Comparison of ENCODE assay signal across 12 mouse cellular contexts in the genomic region with DNA sequence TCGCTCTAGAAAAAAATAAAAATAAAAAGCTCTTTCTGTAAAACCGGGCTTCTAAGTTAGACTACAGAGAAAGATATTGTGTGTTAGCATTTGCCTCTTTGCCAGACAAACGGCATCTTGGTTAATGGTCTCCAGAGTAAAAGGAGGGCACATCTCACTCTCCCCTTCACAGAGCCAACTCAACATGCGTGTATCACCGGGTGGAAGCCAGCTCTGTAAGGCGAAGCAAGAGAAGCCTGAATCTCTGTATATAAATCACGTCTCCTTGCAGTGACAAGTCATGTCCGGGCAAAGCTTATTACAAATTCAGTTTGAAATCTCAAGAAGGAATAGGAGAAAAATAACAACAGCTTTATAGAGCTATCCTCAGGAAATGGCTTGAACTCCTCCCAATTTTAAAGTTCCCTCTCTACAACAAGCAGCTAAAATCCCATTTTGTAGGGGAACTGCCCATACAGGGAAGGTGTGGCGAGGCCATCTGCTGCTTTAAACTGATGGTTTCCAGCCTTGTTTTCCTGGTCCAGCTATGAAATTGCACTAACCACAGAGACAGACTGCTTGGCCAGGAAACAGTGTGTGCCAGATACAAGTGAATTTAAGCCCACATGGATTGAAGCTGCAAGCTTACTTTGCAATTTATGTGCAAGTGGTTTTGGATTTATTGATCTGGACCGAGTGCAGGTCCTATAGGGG.
DNase-seq lines count a peak whose midpoint lies in the region; ATAC-seq and TF ChIP-seq lines count a peak whose summit lies in the region.
"Had no signal": no experiment of that assay in that cellular context is flagged by ENCODE, and none has a peak within 500 bp of the region (broad histone marks: within the 10 kb centered on the region; RNA-seq: fewer than 3 reads in every experiment).

No protein-coding gene starts in this region.

- H3K4me3 ChIP-seq in hindbrain, embryonic 14.5 days (replicated peaks; ENCODE audit: low read length), result no peak overlapping the region
- H3K4me3 ChIP-seq in hindbrain, embryonic 10.5 days, result no peak overlapping the region
- H3K4me3 ChIP-seq in limb, embryonic 14.5 days (replicated peaks; ENCODE audit: low read length), result no peak overlapping the region
- H3K4me3 ChIP-seq in intestine, postnatal 0 days (ENCODE audit: low read depth, low read length), result no peak overlapping the region
- no peak overlapping the region for H3K4me3 ChIP-seq in kidney, embryonic 16.5 days (ENCODE audit: low read length)
- H3K4me3 ChIP-seq: heart, embryonic 15.5 days had no signal

- DNase-seq in hindbrain, embryonic 14.5 days (ENCODE audit: low spot score), result no peak
- DNase-seq in hindbrain, embryonic 10.5 days (ENCODE audit: low spot score), result no peak
- peak; percentile 51 for DNase-seq in cerebellum, adult 11 months
- peak; percentile 82 for DNase-seq in cerebellum, adult 9-11 months
- DNase-seq in limb, embryonic 14.5 days (ENCODE audit: low spot score), result peak; percentile 75
- DNase-seq in heart, postnatal 36 days, result no peak
- DNase-seq: kidney, adult 2 months; layer of hippocampus, postnatal 36 days; thymus, postnatal 36 days had no signal

- H3K9ac ChIP-seq in hindbrain, embryonic 14.5 days, result no peak overlapping the region
- H3K9ac ChIP-seq in limb, embryonic 14.5 days (ENCODE audit: low read depth, low read length, severe bottlenecking), result no peak overlapping the region
- H3K9ac ChIP-seq in intestine, postnatal 0 days (ENCODE audit: low read depth, low read length), result no peak overlapping the region
- no peak overlapping the region for H3K9ac ChIP-seq in kidney, embryonic 16.5 days (replicated peaks; ENCODE audit: low read length)
- H3K9ac ChIP-seq: heart, embryonic 15.5 days had no signal

- no peaks in the 10 kb centered on the region for H3K27me3 ChIP-seq in hindbrain, embryonic 14.5 days (ENCODE audit: control insufficient read depth, insufficient read depth, low read length)
- H3K27me3 ChIP-seq in hindbrain, embryonic 10.5 days (ENCODE audit: insufficient read depth, poor library complexity, severe bottlenecking), result no peaks in the 10 kb centered on the region
- H3K27me3 ChIP-seq in limb, embryonic 14.5 days (ENCODE audit: control insufficient read depth, insufficient read depth, low read length), result no peaks in the 10 kb centered on the region
- no peaks in the 10 kb centered on the region for H3K27me3 ChIP-seq in intestine, postnatal 0 days (replicated peaks; ENCODE audit: control insufficient read depth, insufficient read depth, low read length)
- no peaks in the 10 kb centered on the region for H3K27me3 ChIP-seq in kidney, embryonic 16.5 days (ENCODE audit: insufficient read depth, low read length)
- H3K27me3 ChIP-seq: heart, embryonic 15.5 days had no signal

- 65% methylated on average over 10 of the region's 10 CpGs for WGBS in hindbrain, embryonic 14.5 days
- 89% methylated on average over 10 of the region's 10 CpGs for WGBS in hindbrain, embryonic 10.5 days
- 37% methylated on average over 10 of the region's 10 CpGs for WGBS in limb, embryonic 14.5 days
- WGBS in intestine, postnatal 0 days, result 75% methylated on average over 10 of the region's 10 CpGs
- WGBS in kidney, embryonic 16.5 days, result 53% methylated on average over 10 of the region's 10 CpGs

- TF ChIP-seq POLR2A in limb, embryonic 14.5 days (IDR thresholded peaks at IDR 0.05; ENCODE audit: borderline replicate concordance, extremely low read depth, insufficient read depth, insufficient read length), result no peak

- no peak overlapping the region for H3K4me2 ChIP-seq in hindbrain, embryonic 14.5 days (replicated peaks)
- no peak overlapping the region for H3K4me2 ChIP-seq in limb, embryonic 14.5 days (replicated peaks; ENCODE audit: low read depth, low read length, severe bottlenecking)
- no peak overlapping the region for H3K4me2 ChIP-seq in intestine, postnatal 0 days (replicated peaks; ENCODE audit: low read depth)
- no peak overlapping the region for H3K4me2 ChIP-seq in kidney, embryonic 16.5 days (replicated peaks; ENCODE audit: low read depth, low read length)
- H3K4me2 ChIP-seq: heart, embryonic 15.5 days had no signal

- H3K27ac ChIP-seq in hindbrain, embryonic 14.5 days, result 0 out of 2 replicates have a peak overlapping the region, but pooled peaks have one; percentile 41
- no peak overlapping the region for H3K27ac ChIP-seq in hindbrain, embryonic 10.5 days
- peak overlapping the region; percentile 49 for H3K27ac ChIP-seq in limb, embryonic 14.5 days (replicated peaks; ENCODE audit: low read depth, low read length)
- H3K27ac ChIP-seq in intestine, postnatal 0 days (ENCODE audit: low read depth, low read length), result no peak overlapping the region
- no peak overlapping the region for H3K27ac ChIP-seq in kidney, embryonic 16.5 days (ENCODE audit: low read length)
- H3K27ac ChIP-seq: heart, embryonic 15.5 days had no signal

- intact Hi-C loops in heart, postnatal 36 days (cut with DNase I), result no loop called here

- H3K36me3 ChIP-seq in hindbrain, embryonic 14.5 days (replicated peaks; ENCODE audit: control insufficient read depth, insufficient read depth), result no peaks in the 10 kb centered on the region
- no peaks in the 10 kb centered on the region for H3K36me3 ChIP-seq in hindbrain, embryonic 10.5 days
- H3K36me3 ChIP-seq in limb, embryonic 14.5 days (ENCODE audit: control insufficient read depth, insufficient read depth, low read length), result no peaks in the 10 kb centered on the region
- H3K36me3 ChIP-seq in intestine, postnatal 0 days (ENCODE audit: control insufficient read depth, insufficient read depth), result no peaks in the 10 kb centered on the region
- H3K36me3 ChIP-seq in kidney, embryonic 16.5 days (ENCODE audit: insufficient read depth, low read length), result no peaks in the 10 kb centered on the region
- H3K36me3 ChIP-seq: heart, embryonic 15.5 days had no signal

- ATAC-seq in hindbrain, embryonic 14.5 days (ENCODE audit: low FRiP score), result no peak
- ATAC-seq in limb, embryonic 14.5 days (ENCODE audit: low FRiP score, low read depth), result peak; percentile 77
- no peak for ATAC-seq in intestine, postnatal 0 days
- ATAC-seq in kidney, embryonic 16.5 days (ENCODE audit: low FRiP score, low TSS enrichment), result no peak

- TF ChIP-seq CTCF in intestine, postnatal 0 days (IDR thresholded peaks at IDR 0.05; ENCODE audit: low read depth), result no peak

- no peaks in the 10 kb centered on the region for H3K9me3 ChIP-seq in hindbrain, embryonic 14.5 days (ENCODE audit: control insufficient read depth, low read length)
- H3K9me3 ChIP-seq in hindbrain, embryonic 10.5 days, result no peaks in the 10 kb centered on the region
- H3K9me3 ChIP-seq in limb, embryonic 14.5 days (ENCODE audit: control insufficient read depth, low read length), result no peaks in the 10 kb centered on the region
- no peaks in the 10 kb centered on the region for H3K9me3 ChIP-seq in intestine, postnatal 0 days (ENCODE audit: control insufficient read depth)
- H3K9me3 ChIP-seq in kidney, embryonic 16.5 days (ENCODE audit: low read length), result no peaks in the 10 kb centered on the region
- H3K9me3 ChIP-seq: heart, embryonic 15.5 days had no signal

- H3K4me1 ChIP-seq in hindbrain, embryonic 14.5 days (replicated peaks; ENCODE audit: control insufficient read depth, insufficient read depth, low read length), result 0 out of 2 replicates have a peak, but pooled peaks cover 5% of the 10 kb centered on the region
- H3K4me1 ChIP-seq in hindbrain, embryonic 10.5 days (replicated peaks), result no peaks in the 10 kb centered on the region
- peaks cover 18% of the 10 kb centered on the region for H3K4me1 ChIP-seq in limb, embryonic 14.5 days (ENCODE audit: control insufficient read depth, insufficient read depth, low read length)
- H3K4me1 ChIP-seq in intestine, postnatal 0 days (replicated peaks; ENCODE audit: control insufficient read depth, insufficient read depth, low read length), result no peaks in the 10 kb centered on the region
- H3K4me1 ChIP-seq in kidney, embryonic 16.5 days (ENCODE audit: insufficient read depth, low read length), result no peaks in the 10 kb centered on the region
- H3K4me1 ChIP-seq: heart, embryonic 15.5 days had no signal

Comparison
In these comparisons a context has a peak if more than half of its experiments do, and no peak if none do; other contexts are left out.
1. H3K27ac ChIP-seq: peak in hindbrain, embryonic 14.5 days (single experiment) and limb, embryonic 14.5 days (single experiment); none in hindbrain, embryonic 10.5 days (single experiment), intestine, postnatal 0 days (single experiment) and kidney, embryonic 16.5 days (single experiment).
2. DNase-seq: peak in cerebellum, adult 11 months (single experiment), cerebellum, adult 9-11 months (single experiment) and limb, embryonic 14.5 days (single experiment); none in hindbrain, embryonic 14.5 days (single experiment), hindbrain, embryonic 10.5 days (single experiment) and heart, postnatal 36 days (0 of 2).